Mouse (Mus musculus) bone marrow macrophage, adult 2 months (primary cell): ENCODE results near the gene Mbd6.

ENCODE experiments used
- CTCF ChIP-seq: IDR thresholded peaks from 2 replicates; pipeline ENCODE4 v1.5.1; 2012; ENCODE audit warnings: low read depth, mild to moderate bottlenecking, low read length, moderate library complexity
- POLR2A ChIP-seq: IDR thresholded peaks from 2 replicates; pipeline ENCODE4 v1.6.1; 2012; ENCODE audit warnings: mild to moderate bottlenecking, low read depth, low read length, borderline replicate concordance

GRCm38 (mm10) chr10:127284105-127284622, 4.7 kb downstream of the Mbd6 start:
- TF ChIP-seq CTCF (no peak), POLR2A (no peak)
